Mouse (Mus musculus) ES-E14 (cell line): ENCODE measurements at regions not wholly inside any gene's neighbourhood (a gene's known extent, or its start where the extent isn't known, plus 50 kb on each side); places are given as distances from the start of the nearest gene placed in this dataset.
A peak's percentile ranks its signal among the peaks of the same experiment; 100 is the strongest.

Experiments used
- DNase-seq: peaks from one replicate; pipeline ENCODE4 v3.0.0-alpha.2; 2013; ENCODE audit warnings: low read depth, low spot score
- H3K27ac ChIP-seq: 2 replicates; pipeline ENCODE4 v1.5.1; 2012; ENCODE audit warnings: low read depth, mild to moderate bottlenecking, low read length, moderate library complexity, mixed read lengths; ENCODE audit not compliant: poor library complexity, insufficient read depth, severe bottlenecking
- H3K36me3 ChIP-seq: 2 replicates; pipeline ENCODE4 v1.6.1; 2012; ENCODE audit warnings: mild to moderate bottlenecking, low read length, moderate library complexity, mixed read lengths; ENCODE audit not compliant: control insufficient read depth, poor library complexity, insufficient read depth, severe bottlenecking
- H3K4me1 ChIP-seq, 2 experiments: fragments of 150-350 bp in 1 of 2; sonication (generic) in 1 of 2; 2 replicates each; pipeline ENCODE4 v1.6.1; 2012; ENCODE audit warnings: low read length in 2 of 2, mild to moderate bottlenecking in 1 of 2, mixed read lengths in 1 of 2; ENCODE audit not compliant: control insufficient read depth in 2 of 2, insufficient read depth in 2 of 2, poor library complexity in 1 of 2
- H3K4me3 ChIP-seq, 2 experiments: fragments of 150-350 bp in 1 of 2; sonication (generic) in 1 of 2; 2 replicates each; pipeline ENCODE4 v1.5.1; 2012; ENCODE audit warnings: low read length in 2 of 2, low read depth in 1 of 2, mild to moderate bottlenecking in 1 of 2, mixed read lengths in 1 of 2; ENCODE audit not compliant: insufficient read depth in 1 of 2, poor library complexity in 1 of 2, severe bottlenecking in 1 of 2
- H3K9ac ChIP-seq: 2 replicates; pipeline ENCODE4 v1.6.1; 2012; ENCODE audit warnings: low read depth, mild to moderate bottlenecking, low read length, mixed read lengths; ENCODE audit not compliant: poor library complexity, insufficient read depth, severe bottlenecking
- H3K9me3 ChIP-seq: fragments of 150-350 bp; sonication (generic); 2 replicates; pipeline ENCODE4 v1.6.1; 2012; ENCODE audit warnings: low read depth, mild to moderate bottlenecking, low read length; ENCODE audit not compliant: control insufficient read depth, insufficient read depth
- CHD2 ChIP-seq: IDR thresholded peaks from 2 replicates; pipeline ENCODE4 v1.6.1; 2014; ENCODE audit warnings: mild to moderate bottlenecking, low read depth, low read length, inconsistent platforms
- HCFC1 ChIP-seq: IDR thresholded peaks from 2 replicates; pipeline ENCODE4 v1.6.1; 2012; ENCODE audit warnings: low read length, inconsistent platforms, borderline replicate concordance; ENCODE audit not compliant: insufficient read depth
- MAFK ChIP-seq: IDR thresholded peaks from 2 replicates; pipeline ENCODE4 v1.6.1; 2014; ENCODE audit warnings: mild to moderate bottlenecking, low read depth, low read length, inconsistent platforms; ENCODE audit not compliant: insufficient read depth
- ZC3H11A ChIP-seq: IDR thresholded peaks from 2 replicates; pipeline ENCODE4 v1.6.1; 2012; ENCODE audit warnings: low read depth, mild to moderate bottlenecking, inconsistent platforms, low read length, borderline replicate concordance
- ZNF384 ChIP-seq: IDR thresholded peaks from 2 replicates; pipeline ENCODE4 v1.6.1; 2012; ENCODE audit warnings: low read depth, low read length, inconsistent platforms
- in situ Hi-C, 2 experiments: fragments of 600-800 bp; cut with MboI; formaldehyde crosslinking; loops; one replicate each; pipeline ENCODE4 v1.15.1; 2025; ENCODE audit warnings: low sequenced_read_pairs in 2 of 2, inconsistent platforms in 1 of 2; ENCODE audit not compliant: unreplicated experiment in 2 of 2

GRCm38 (mm10) chr17:92733941-92734340 is 464.9 kb upstream of the Adcyap1 start:
- H3K27ac ChIP-seq: no peak overlapping the region
- no peaks in the 10 kb centered on the region for H3K4me1 ChIP-seq
- no peak overlapping the region for H3K9ac ChIP-seq
- no peaks in the 10 kb centered on the region for H3K36me3 ChIP-seq
- in situ Hi-C loops: no loop called here
- TF ChIP-seq ZNF384: peak; percentile 69; the same call in 1 of the 2 replicates
- no peak for TF ChIP-seq CHD2
- no peak overlapping the region for H3K4me3 ChIP-seq
- no peaks in the 10 kb centered on the region for H3K9me3 ChIP-seq
- no peak for DNase-seq

DNA sequence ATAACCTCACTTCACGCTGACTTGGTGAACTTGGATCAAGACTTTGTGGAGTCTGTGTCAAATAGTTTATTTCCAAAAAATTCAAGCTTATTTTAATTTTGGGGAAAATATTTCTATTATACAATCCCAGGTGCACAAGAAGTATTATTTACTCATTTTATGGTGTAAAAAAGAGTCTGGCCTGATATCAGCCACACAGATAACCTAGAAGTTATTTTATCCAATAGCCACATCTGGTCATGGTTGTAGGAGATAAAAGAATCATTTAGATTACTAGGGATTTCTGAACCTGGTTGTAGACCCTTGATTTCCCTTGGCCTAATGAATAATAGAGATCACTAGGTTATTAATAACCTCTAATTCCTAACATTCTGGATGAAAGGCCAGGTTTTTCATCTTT is 450.6 kb upstream of the Adcyap1 start:
- Histone ChIP-seq H3K27ac (no peak overlapping the region), H3K4me3 (no peak overlapping the region), H3K4me1 (no peaks in the 10 kb centered on the region), H3K9ac (no peak overlapping the region), H3K9me3 (no peaks in the 10 kb centered on the region), H3K36me3 (no peaks in the 10 kb centered on the region)
- DNase-seq: no peak
- in situ Hi-C loops: no loop called here
- TF ChIP-seq ZNF384 (no peak), CHD2 (no peak), HCFC1 (no peak), MAFK (no peak), ZC3H11A (no peak)
